Mouse (Mus musculus) liver, adult 2 months (tissue): ENCODE data around the gene Anxa4.

Experiments used
- CTCF ChIP-seq: fragments of 200-500 bp; IDR thresholded peaks from 2 replicates; pipeline ENCODE4 v1.5.1; 2011; ENCODE audit warnings: low read depth, low read length, control low read depth
- POLR2A ChIP-seq: fragments of 200-500 bp; IDR thresholded peaks from 2 replicates; pipeline ENCODE4 v1.6.1; 2011; ENCODE audit warnings: low read length, control low read depth; ENCODE audit not compliant: insufficient read depth; ENCODE audit errors: extremely low read depth

DNA sequence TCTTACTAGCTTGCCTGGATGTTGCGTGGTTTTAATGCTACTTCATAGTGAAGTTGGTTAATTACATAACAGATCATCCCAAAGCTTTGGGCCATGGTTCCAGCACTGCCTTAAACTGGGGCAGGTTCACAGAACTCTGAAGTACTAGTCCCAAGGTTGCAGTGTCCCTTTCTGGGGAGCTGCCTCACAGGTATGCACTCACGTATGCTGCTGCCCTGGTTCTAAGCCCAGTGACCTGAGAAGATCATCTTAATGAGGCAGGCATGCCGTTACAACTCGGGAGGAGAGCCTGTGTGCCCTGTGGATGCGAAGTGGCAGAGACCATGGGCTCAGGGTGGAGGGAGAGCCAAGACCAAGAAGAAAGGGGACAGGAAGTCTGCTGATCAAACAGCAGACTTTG is 26.5 kb upstream of the Anxa4 start:
- no peak for TF ChIP-seq CTCF
- TF ChIP-seq POLR2A = no peak
